Comparison of ENCODE assay signal across 14 mouse cellular contexts in the genomic region with DNA sequence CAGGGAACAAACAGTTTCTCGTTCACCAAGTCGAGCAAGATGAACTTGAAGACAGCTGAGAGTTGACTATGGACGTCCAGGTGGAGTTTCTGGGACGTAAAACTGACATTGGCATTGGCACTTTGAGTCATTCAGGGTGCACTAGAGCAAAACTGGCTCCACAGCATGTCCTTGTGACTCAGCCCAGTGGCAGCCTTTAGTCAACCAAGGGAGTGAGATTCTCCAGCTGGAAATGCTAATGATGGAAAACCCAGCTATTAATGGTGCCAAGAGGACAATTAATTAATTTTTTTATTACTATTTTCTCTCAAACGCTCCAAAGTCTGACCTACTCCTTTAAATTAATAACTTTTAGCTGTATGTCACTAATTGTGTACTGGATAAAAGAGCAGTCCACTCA.
"Had no signal": no experiment of that assay in that cellular context is flagged by ENCODE, and none has a peak within 500 bp of the region (broad histone marks: within the 10 kb centered on the region; RNA-seq: fewer than 3 reads in every experiment).

No protein-coding gene starts in this region.

- H3K4me1 ChIP-seq: kidney, embryonic 15.5 days; limb, embryonic 10.5 days; midbrain, embryonic 13.5 days had no signal

- H3K9me3 ChIP-seq: kidney, embryonic 15.5 days; limb, embryonic 10.5 days; liver, embryonic 15.5 days; midbrain, embryonic 13.5 days had no signal

- H3K27me3 ChIP-seq: kidney, embryonic 15.5 days; liver, embryonic 15.5 days; midbrain, embryonic 13.5 days had no signal

- ATAC-seq: midbrain, embryonic 13.5 days had no signal

- H3K27ac ChIP-seq: kidney, embryonic 15.5 days; left cerebral cortex, adult 2 months; limb, embryonic 10.5 days; liver, embryonic 15.5 days; midbrain, embryonic 13.5 days had no signal

- H3K36me3 ChIP-seq: kidney, embryonic 15.5 days; limb, embryonic 10.5 days; liver, embryonic 15.5 days; midbrain, embryonic 13.5 days had no signal

- DNase-seq: kidney, postnatal 36 days; layer of hippocampus, adult 9-11 months; lung, adult 2 months; lung, postnatal 36 days; right cerebral cortex, adult 18-20 months; right cerebral cortex, postnatal 25 days; thymus, adult 18-20 months; thymus, postnatal 25 days had no signal

- H3K4me3 ChIP-seq: kidney, embryonic 15.5 days; left cerebral cortex, adult 2 months; limb, embryonic 10.5 days; liver, embryonic 15.5 days; midbrain, embryonic 13.5 days had no signal

- H3K9ac ChIP-seq: kidney, embryonic 15.5 days; liver, embryonic 15.5 days; midbrain, embryonic 13.5 days had no signal

- H3K4me2 ChIP-seq: kidney, embryonic 15.5 days; liver, embryonic 11.5 days; liver, embryonic 15.5 days; midbrain, embryonic 13.5 days had no signal
